Mouse (Mus musculus): ENCODE measurements at regions not wholly inside any gene's neighbourhood (a gene's known extent, or its start where the extent isn't known, plus 50 kb on each side); places are given as distances from the start of the nearest gene placed in this dataset.

- 41% methylated on average over 3 of the region's 3 CpGs for WGBS
- Histone ChIP-seq H3K4me1 (ENCODE audit: control insufficient read depth, insufficient read depth, low read length) (0 out of 2 replicates have a peak, but pooled peaks cover 2% of the 10 kb centered on the region), H3K27ac (ENCODE audit: insufficient read depth, low read depth, low read length) (peak overlapping the region; percentile 66; the same call in 1 of the 2 replicates), H3K4me3 (ENCODE audit: insufficient read depth, low read depth, low read length) (no peak overlapping the region)
- TF ChIP-seq POLR2A (IDR thresholded peaks at IDR 0.05; ENCODE audit: insufficient read depth, low read depth, low read length) (no peak), CTCF (IDR thresholded peaks at IDR 0.05; ENCODE audit: insufficient read depth, low read depth, low read length) (no peak)
Observed at GRCm38 (mm10) chr9:86961663-86962062, 53.7 kb upstream of the Ripply2 start.

- 0 out of 2 replicates have a peak, but pooled peaks cover 5% of the 10 kb centered on the region for H3K4me1 ChIP-seq (ENCODE audit: control insufficient read depth, insufficient read depth, low read length)
Observed at GRCm38 (mm10) chr9:86957076-86957475, 58.3 kb upstream of the Ripply2 start.

GRCm38 (mm10) chr9:86955720-86956119 lies 59.6 kb upstream of the Ripply2 start:
- H3K27ac ChIP-seq (ENCODE audit: insufficient read depth, low read depth, low read length): no peak overlapping the region
- WGBS: 82% methylated on average over 3 of the region's 3 CpGs

More at GRCm38 (mm10) chr9:86957076-86957475, 58.3 kb upstream of the Ripply2 start:
- TF ChIP-seq POLR2A (IDR thresholded peaks at IDR 0.05; ENCODE audit: insufficient read depth, low read depth, low read length) (no peak), CTCF (IDR thresholded peaks at IDR 0.05; ENCODE audit: insufficient read depth, low read depth, low read length) (no peak)
- WGBS: 93% methylated on average over 1 of the region's 1 CpGs
- Histone ChIP-seq H3K4me3 (ENCODE audit: insufficient read depth, low read depth, low read length) (no peak overlapping the region), H3K27ac (ENCODE audit: insufficient read depth, low read depth, low read length) (no peak overlapping the region)

GRCm38 (mm10) chr9:86951958-86952509 lies 63.3 kb upstream of the Ripply2 start:
- Histone ChIP-seq H3K4me1 (ENCODE audit: control insufficient read depth, insufficient read depth, low read length) (0 out of 2 replicates have a peak, but pooled peaks cover 2% of the 10 kb centered on the region), H3K27ac (ENCODE audit: insufficient read depth, low read depth, low read length) (peak overlapping the region; percentile 69), H3K4me3 (ENCODE audit: insufficient read depth, low read depth, low read length) (no peak overlapping the region)
- WGBS: 29% methylated on average over 11 of the region's 11 CpGs
- TF ChIP-seq POLR2A (IDR thresholded peaks at IDR 0.05; ENCODE audit: insufficient read depth, low read depth, low read length): no peak
- no peak for TF ChIP-seq CTCF (IDR thresholded peaks at IDR 0.05; ENCODE audit: insufficient read depth, low read depth, low read length)

More at GRCm38 (mm10) chr9:86955720-86956119, 59.6 kb upstream of the Ripply2 start:
- H3K4me3 ChIP-seq (ENCODE audit: insufficient read depth, low read depth, low read length): no peak overlapping the region
- H3K4me1 ChIP-seq (ENCODE audit: control insufficient read depth, insufficient read depth, low read length): 0 out of 2 replicates have a peak, but pooled peaks cover 2% of the 10 kb centered on the region
- no peak for TF ChIP-seq POLR2A (IDR thresholded peaks at IDR 0.05; ENCODE audit: insufficient read depth, low read depth, low read length)
- TF ChIP-seq CTCF (IDR thresholded peaks at IDR 0.05; ENCODE audit: insufficient read depth, low read depth, low read length): no peak

- 0 out of 2 replicates have a peak, but pooled peaks cover 2% of the 10 kb centered on the region for H3K4me1 ChIP-seq (ENCODE audit: control insufficient read depth, insufficient read depth, low read length)
- H3K27ac ChIP-seq (ENCODE audit: insufficient read depth, low read depth, low read length): no peak overlapping the region
- TF ChIP-seq CTCF (IDR thresholded peaks at IDR 0.05; ENCODE audit: insufficient read depth, low read depth, low read length): no peak
- no peak for TF ChIP-seq POLR2A (IDR thresholded peaks at IDR 0.05; ENCODE audit: insufficient read depth, low read depth, low read length)
- no peak overlapping the region for H3K4me3 ChIP-seq (ENCODE audit: insufficient read depth, low read depth, low read length)
- WGBS: 5% methylated on average over 1 of the region's 1 CpGs
Observed at GRCm38 (mm10) chr9:86949885-86950284, 65.5 kb upstream of the Ripply2 start.

- 68% methylated on average over 3 of the region's 3 CpGs for WGBS
- no peak overlapping the region for H3K4me3 ChIP-seq (ENCODE audit: insufficient read depth, low read depth, low read length)
- no peak for TF ChIP-seq POLR2A (IDR thresholded peaks at IDR 0.05; ENCODE audit: insufficient read depth, low read depth, low read length)
- no peak for TF ChIP-seq CTCF (IDR thresholded peaks at IDR 0.05; ENCODE audit: insufficient read depth, low read depth, low read length)
- H3K27ac ChIP-seq (ENCODE audit: insufficient read depth, low read depth, low read length): no peak overlapping the region
- no peaks in the 10 kb centered on the region for H3K4me1 ChIP-seq (ENCODE audit: control insufficient read depth, insufficient read depth, low read length)
Observed at GRCm38 (mm10) chr9:86931196-86931595, 50.7 kb upstream of the Snap91 start.
